Mouse (Mus musculus) cerebellum, adult 8-10 months (tissue): Measurements from ENCODE around the gene Depdc1b.

Experiments used
- DNase-seq: peaks from one replicate; pipeline ENCODE4 v3.0.0; 2022

Gene Depdc1b

GRCm38 (mm10) chr13:108357362-108357761 is 41.2 kb downstream of the Depdc1b start:
- no peak for DNase-seq

- DNase-seq: no peak
Observed at GRCm38 (mm10) chr13:108358228-108358627, 42.1 kb downstream of the Depdc1b start.

- DNase-seq: no peak
Observed at GRCm38 (mm10) chr13:108367496-108367895, 51.4 kb downstream of the Depdc1b start.

GRCm38 (mm10) chr13:108370241-108370941 is 54.3 kb downstream of the Depdc1b start:
- no peak for DNase-seq

GRCm38 (mm10) chr13:108371352-108371921 is 55.3 kb downstream of the Depdc1b start:
- no peak for DNase-seq

GRCm38 (mm10) chr13:108373231-108373630 is 57.1 kb downstream of the Depdc1b start:
- no peak for DNase-seq

- no peak for DNase-seq
Observed at GRCm38 (mm10) chr13:108376637-108377036, 60.5 kb downstream of the Depdc1b start.

GRCm38 (mm10) chr13:108381161-108381560 is 65.0 kb downstream of the Depdc1b start:
- DNase-seq: no peak

- no peak for DNase-seq
Observed at GRCm38 (mm10) chr13:108383051-108383450, 66.9 kb downstream of the Depdc1b start.

- no peak for DNase-seq
Observed at GRCm38 (mm10) chr13:108386058-108386457, 69.9 kb downstream of the Depdc1b start.

GRCm38 (mm10) chr13:108390565-108390964 is 74.4 kb downstream of the Depdc1b start:
- DNase-seq: no peak

- no peak for DNase-seq
Observed at GRCm38 (mm10) chr13:108403197-108403596, 87.1 kb downstream of the Depdc1b start.

GRCm38 (mm10) chr13:108404372-108404771 is 88.2 kb downstream of the Depdc1b start:
- DNase-seq: no peak

- DNase-seq: no peak
Observed at GRCm38 (mm10) chr13:108415464-108415863, 99.3 kb downstream of the Depdc1b start.

GRCm38 (mm10) chr13:108418741-108419507 is 102.8 kb downstream of the Depdc1b start:
- no peak for DNase-seq

GRCm38 (mm10) chr13:108426322-108426721 is 110.2 kb downstream of the Depdc1b start:
- no peak for DNase-seq

- no peak for DNase-seq
Observed at GRCm38 (mm10) chr13:108428809-108429208, 112.7 kb downstream of the Depdc1b start.

GRCm38 (mm10) chr13:108429623-108430022 is 113.5 kb downstream of the Depdc1b start:
- DNase-seq: no peak

- DNase-seq: no peak
Observed at GRCm38 (mm10) chr13:108431776-108432175, 115.6 kb downstream of the Depdc1b start.

- DNase-seq: no peak
Observed at GRCm38 (mm10) chr13:108435687-108436086, 119.6 kb downstream of the Depdc1b start.

GRCm38 (mm10) chr13:108437424-108437823 is 121.3 kb downstream of the Depdc1b start:
- no peak for DNase-seq

- no peak for DNase-seq
Observed at GRCm38 (mm10) chr13:108439012-108439411, 122.9 kb downstream of the Depdc1b start.

GRCm38 (mm10) chr13:108448348-108448931 is 132.3 kb downstream of the Depdc1b start:
- DNase-seq: no peak
